Mouse (Mus musculus) midbrain, embryonic 10.5 days (tissue): ENCODE measurements at regions not wholly inside any gene's neighbourhood (a gene's known extent, or its start where the extent isn't known, plus 50 kb on each side); places are given as distances from the start of the nearest gene placed in this dataset.

Experiments used
- DNase-seq: peaks from one replicate; pipeline ENCODE4 v3.0.0-alpha.2; 2017; ENCODE audit warnings: low spot score
- H3K27ac ChIP-seq: fragments of 300-500 bp; sonication (generic); replicated peaks from 2 replicates; pipeline ENCODE4 v1.5.1; 2016; ENCODE audit warnings: mild to moderate bottlenecking
- H3K27me3 ChIP-seq: fragments of 300-500 bp; sonication (generic); 2 replicates; pipeline ENCODE4 v1.6.1; 2016; ENCODE audit warnings: low read depth, mild to moderate bottlenecking; ENCODE audit not compliant: poor library complexity, severe bottlenecking
- H3K36me3 ChIP-seq: fragments of 300-500 bp; sonication (generic); 2 replicates; pipeline ENCODE4 v1.6.1; 2016; ENCODE audit warnings: mild to moderate bottlenecking, moderate library complexity
- H3K4me1 ChIP-seq: fragments of 300-500 bp; sonication (generic); 2 replicates; pipeline ENCODE4 v1.6.1; 2016
- H3K4me3 ChIP-seq: fragments of 300-500 bp; sonication (generic); 2 replicates; pipeline ENCODE4 v1.5.1; 2016; ENCODE audit warnings: mild to moderate bottlenecking, moderate library complexity
- H3K9me3 ChIP-seq: fragments of 300-500 bp; sonication (generic); replicated peaks from 2 replicates; pipeline ENCODE4 v1.6.1; 2016; ENCODE audit warnings: mild to moderate bottlenecking
- WGBS: fragments of 180-500 bp; shearing (Covaris S2); methylation state at CpG from one replicate; pipeline ENCODE4 v1.1.7; 2016; 5-methylcytosine and 5-hydroxymethylcytosine counted together

- peaks cover 31% of the 10 kb centered on the region for H3K27me3 ChIP-seq
- DNase-seq = no peak
- WGBS = 88% methylated on average over 3 of the region's 3 CpGs
- peaks cover 7% of the 10 kb centered on the region for H3K4me1 ChIP-seq
- H3K36me3 ChIP-seq = no peaks in the 10 kb centered on the region
- no peaks in the 10 kb centered on the region for H3K9me3 ChIP-seq
- no peak overlapping the region for H3K27ac ChIP-seq
- H3K4me3 ChIP-seq = no peak overlapping the region
Observed at GRCm38 (mm10) chr1:76113281-76113680, 567.2 kb downstream of the Slc4a3 start.

- Histone ChIP-seq H3K36me3 (no peaks in the 10 kb centered on the region), H3K27ac (no peak overlapping the region), H3K27me3 (no peaks in the 10 kb centered on the region; the same call in 1 of the 2 replicates), H3K9me3 (no peaks in the 10 kb centered on the region), H3K4me3 (no peak overlapping the region), H3K4me1 (peaks cover 6% of the 10 kb centered on the region; the same call in 1 of the 2 replicates)
- DNase-seq = no peak
- 26% methylated on average over 4 of the region's 4 CpGs for WGBS
Observed at GRCm38 (mm10) chr1:76120840-76121239, 574.8 kb downstream of the Slc4a3 start.

GRCm38 (mm10) chr1:76130353-76130752, 584.3 kb downstream of the Slc4a3 start:
- 0 out of 2 replicates have a peak overlapping the region, but pooled peaks have one; percentile 42 for H3K27ac ChIP-seq
- H3K4me3 ChIP-seq = no peak overlapping the region
- WGBS = 46% methylated on average over 4 of the region's 4 CpGs
- H3K27me3 ChIP-seq = no peaks in the 10 kb centered on the region
- no peaks in the 10 kb centered on the region for H3K9me3 ChIP-seq
- no peaks in the 10 kb centered on the region for H3K36me3 ChIP-seq
- DNase-seq = peak; percentile 21
- H3K4me1 ChIP-seq = peaks cover 7% of the 10 kb centered on the region

- no peaks in the 10 kb centered on the region for H3K27me3 ChIP-seq
- WGBS = 84% methylated on average over 1 of the region's 1 CpGs
- H3K4me3 ChIP-seq = no peak overlapping the region
- no peaks in the 10 kb centered on the region for H3K9me3 ChIP-seq
- no peak overlapping the region for H3K27ac ChIP-seq
- H3K4me1 ChIP-seq = no peaks in the 10 kb centered on the region; the same call in 1 of the 2 replicates
- DNase-seq = no peak
- H3K36me3 ChIP-seq = no peaks in the 10 kb centered on the region
Observed at GRCm38 (mm10) chr1:76136810-76137209, 590.7 kb downstream of the Slc4a3 start.

GRCm38 (mm10) chr1:76137701-76138100, 591.6 kb downstream of the Slc4a3 start:
- no peak overlapping the region for H3K4me3 ChIP-seq
- 63% methylated on average over 6 of the region's 6 CpGs for WGBS
- no peaks in the 10 kb centered on the region for H3K9me3 ChIP-seq
- no peaks in the 10 kb centered on the region; the same call in 1 of the 2 replicates for H3K4me1 ChIP-seq
- H3K27me3 ChIP-seq = no peaks in the 10 kb centered on the region
- no peak for DNase-seq
- H3K27ac ChIP-seq = no peak overlapping the region
- H3K36me3 ChIP-seq = no peaks in the 10 kb centered on the region

GRCm38 (mm10) chr1:76143516-76143915, 597.5 kb downstream of the Slc4a3 start:
- H3K36me3 ChIP-seq = no peaks in the 10 kb centered on the region
- no peaks in the 10 kb centered on the region for H3K4me1 ChIP-seq
- no peak overlapping the region for H3K4me3 ChIP-seq
- DNase-seq = no peak
- H3K27ac ChIP-seq = no peak overlapping the region
- H3K27me3 ChIP-seq = no peaks in the 10 kb centered on the region
- 72% methylated on average over 5 of the region's 5 CpGs for WGBS
- H3K9me3 ChIP-seq = no peaks in the 10 kb centered on the region

- H3K4me1 ChIP-seq = no peaks in the 10 kb centered on the region
- 91% methylated on average over 2 of the region's 2 CpGs for WGBS
- H3K36me3 ChIP-seq = no peaks in the 10 kb centered on the region
- no peak overlapping the region for H3K27ac ChIP-seq
- H3K9me3 ChIP-seq = no peaks in the 10 kb centered on the region
- no peak for DNase-seq
- no peak overlapping the region for H3K4me3 ChIP-seq
- no peaks in the 10 kb centered on the region for H3K27me3 ChIP-seq
Observed at GRCm38 (mm10) chr1:76148963-76149362, 602.9 kb downstream of the Slc4a3 start.

GRCm38 (mm10) chr1:76156291-76156690, 610.2 kb downstream of the Slc4a3 start:
- 79% methylated on average over 8 of the region's 8 CpGs for WGBS
- Histone ChIP-seq H3K27me3 (no peaks in the 10 kb centered on the region), H3K4me3 (no peak overlapping the region), H3K9me3 (no peaks in the 10 kb centered on the region), H3K4me1 (no peaks in the 10 kb centered on the region), H3K27ac (no peak overlapping the region), H3K36me3 (no peaks in the 10 kb centered on the region)
- no peak for DNase-seq

- H3K36me3 ChIP-seq = no peaks in the 10 kb centered on the region
- H3K4me3 ChIP-seq = no peak overlapping the region
- no peak overlapping the region for H3K27ac ChIP-seq
- no peaks in the 10 kb centered on the region for H3K27me3 ChIP-seq
- DNase-seq = no peak
- peaks cover 13% of the 10 kb centered on the region for H3K4me1 ChIP-seq
- no peaks in the 10 kb centered on the region for H3K9me3 ChIP-seq
- WGBS = 44% methylated on average over 2 of the region's 2 CpGs
Observed at GRCm38 (mm10) chr1:76167486-76167885, 621.4 kb downstream of the Slc4a3 start.

GRCm38 (mm10) chr1:76181181-76181580, 635.1 kb downstream of the Slc4a3 start:
- Histone ChIP-seq H3K4me3 (no peak overlapping the region), H3K36me3 (no peaks in the 10 kb centered on the region), H3K4me1 (no peaks in the 10 kb centered on the region), H3K27me3 (no peaks in the 10 kb centered on the region), H3K27ac (no peak overlapping the region), H3K9me3 (no peaks in the 10 kb centered on the region)
- 85% methylated on average over 3 of the region's 3 CpGs for WGBS
- no peak for DNase-seq

- Histone ChIP-seq H3K4me3 (no peak overlapping the region), H3K27ac (no peak overlapping the region), H3K27me3 (no peaks in the 10 kb centered on the region), H3K36me3 (no peaks in the 10 kb centered on the region), H3K4me1 (no peaks in the 10 kb centered on the region), H3K9me3 (no peaks in the 10 kb centered on the region)
- DNase-seq = no peak
- 85% methylated on average over 4 of the region's 4 CpGs for WGBS
Observed at GRCm38 (mm10) chr1:76194844-76195243, 648.8 kb downstream of the Slc4a3 start.

GRCm38 (mm10) chr1:76197651-76198050, 651.6 kb downstream of the Slc4a3 start:
- Histone ChIP-seq H3K36me3 (no peaks in the 10 kb centered on the region), H3K9me3 (no peaks in the 10 kb centered on the region), H3K4me1 (no peaks in the 10 kb centered on the region), H3K27me3 (no peaks in the 10 kb centered on the region), H3K4me3 (no peak overlapping the region), H3K27ac (no peak overlapping the region)
- DNase-seq = no peak
- WGBS = 87% methylated on average over 3 of the region's 3 CpGs

GRCm38 (mm10) chr1:76200906-76201305, 654.8 kb downstream of the Slc4a3 start:
- no peak for DNase-seq
- Histone ChIP-seq H3K4me3 (no peak overlapping the region), H3K4me1 (no peaks in the 10 kb centered on the region), H3K27ac (no peak overlapping the region), H3K36me3 (no peaks in the 10 kb centered on the region), H3K27me3 (no peaks in the 10 kb centered on the region), H3K9me3 (no peaks in the 10 kb centered on the region)
- 84% methylated on average over 3 of the region's 3 CpGs for WGBS

- no peaks in the 10 kb centered on the region for H3K27me3 ChIP-seq
- no peak overlapping the region for H3K4me3 ChIP-seq
- DNase-seq = no peak
- no peak overlapping the region for H3K27ac ChIP-seq
- 93% methylated on average over 5 of the region's 5 CpGs for WGBS
- H3K9me3 ChIP-seq = no peaks in the 10 kb centered on the region
- no peaks in the 10 kb centered on the region for H3K4me1 ChIP-seq
- H3K36me3 ChIP-seq = no peaks in the 10 kb centered on the region
Observed at GRCm38 (mm10) chr1:76212486-76212885, 666.4 kb downstream of the Slc4a3 start.
